Mouse (Mus musculus) liver, adult 2 months (tissue): ENCODE data around the gene Gm6880. TPM values are rescaled to one million over a fixed set of nuclear protein-coding genes. Genes with fewer than 3 reads are reported as not detected.
"Not testable (repeated sequence)": the region's sequence is repeated elsewhere in the genome, so short reads cannot be mapped to it uniquely, and the experiment has no call there.

ENCODE experiments used
- DNase-seq: peaks from one replicate; pipeline ENCODE4 v3.0.0-alpha.2; 2011; ENCODE audit warnings: low read depth, low spot score; ENCODE audit errors: extremely low read depth
- H3K27ac ChIP-seq: fragments of 200-500 bp; replicated peaks from 2 replicates; pipeline ENCODE4 v1.5.1; 2012; ENCODE audit warnings: low read depth, mild to moderate bottlenecking, control low read depth, inconsistent platforms, low read length; ENCODE audit not compliant: insufficient read depth
- H3K27me3 ChIP-seq: fragments of 200-500 bp; 2 replicates; pipeline ENCODE4 v1.6.1; 2012; ENCODE audit warnings: mild to moderate bottlenecking, moderate library complexity, low read length, inconsistent platforms; ENCODE audit not compliant: control insufficient read depth, insufficient read depth
- H3K36me3 ChIP-seq: fragments of 200-500 bp; 2 replicates; pipeline ENCODE4 v1.6.1; 2012; ENCODE audit warnings: low read length, inconsistent platforms; ENCODE audit not compliant: control insufficient read depth, insufficient read depth
- H3K4me1 ChIP-seq: fragments of 200-500 bp; 2 replicates; pipeline ENCODE4 v1.6.1; 2011; ENCODE audit warnings: low read length; ENCODE audit not compliant: control insufficient read depth, insufficient read depth
- H3K4me3 ChIP-seq: fragments of 200-500 bp; 2 replicates; pipeline ENCODE4 v1.5.1; 2011; ENCODE audit warnings: low read depth, mild to moderate bottlenecking, control low read depth, low read length, moderate library complexity; ENCODE audit not compliant: insufficient read depth
- H3K79me2 ChIP-seq: fragments of 200-500 bp; 2 replicates; pipeline ENCODE4 v1.6.1; 2012; ENCODE audit warnings: inconsistent platforms, mild to moderate bottlenecking, low read length, moderate library complexity; ENCODE audit not compliant: control insufficient read depth, insufficient read depth
- H3K9ac ChIP-seq: fragments of 200-500 bp; 2 replicates; pipeline ENCODE4 v1.6.1; 2012; ENCODE audit warnings: low read depth, mild to moderate bottlenecking, control low read depth, inconsistent platforms, low read length
- CTCF ChIP-seq: fragments of 200-500 bp; IDR thresholded peaks from 2 replicates; pipeline ENCODE4 v1.5.1; 2011; ENCODE audit warnings: low read depth, low read length, control low read depth
- POLR2A ChIP-seq: fragments of 200-500 bp; IDR thresholded peaks from 2 replicates; pipeline ENCODE4 v1.6.1; 2011; ENCODE audit warnings: low read length, control low read depth; ENCODE audit not compliant: insufficient read depth; ENCODE audit errors: extremely low read depth
- WGBS: fragments of 180-500 bp; shearing (Covaris S2); methylation state at CpG from one replicate; pipeline ENCODE4 v1.1.7; 2018; 5-methylcytosine and 5-hydroxymethylcytosine counted together
- polyA plus RNA-seq: library from polyadenylated mRNA; depleted of rRNA; stranded (reverse); fragments of >200 nt; gene quantifications from 2 replicates; pipeline ENCODE4 v1.2.3, GENCODE M21; 2012; rRNA removed
- total RNA-seq: library from RNA; depleted of rRNA; stranded (reverse); fragments of >200 nt; gene quantifications from 2 replicates; pipeline ENCODE4 v1.2.3, GENCODE M21; 2014; rRNA removed

The Gm6880 gene
- not detected in 2 replicates for total RNA-seq
- not detected in 2 replicates for polyA plus RNA-seq

DNA sequence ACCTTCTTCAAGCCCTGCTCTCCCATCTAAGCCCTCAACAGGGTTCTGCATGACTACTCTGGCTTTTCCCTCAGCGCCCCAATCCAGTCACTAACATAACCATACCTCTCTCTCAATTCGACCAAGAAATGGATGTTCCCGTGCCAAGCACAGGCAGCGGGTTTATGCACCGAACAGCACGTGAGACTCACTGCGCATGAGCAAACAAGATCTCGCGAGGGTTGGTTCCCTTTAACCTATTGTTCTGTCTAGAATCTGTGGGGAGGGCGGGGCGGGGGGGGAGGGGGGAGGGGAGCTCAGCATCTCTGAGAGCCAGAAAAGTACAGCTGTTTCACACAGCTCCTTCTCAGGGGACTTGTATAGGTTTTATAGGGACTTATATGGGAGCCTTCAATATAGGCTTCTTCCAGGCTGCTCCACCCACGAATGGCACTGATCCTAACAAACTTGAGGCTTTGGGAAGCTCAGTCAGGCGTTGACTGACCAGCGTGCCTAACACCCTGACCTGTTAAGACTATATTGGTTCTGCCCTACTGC, at the start of gene Gm6880:
TSS of gene Gm6880 (minus strand) at position 51 of the 537 bp plus-strand sequence.
- H3K36me3 ChIP-seq, DNase-seq, H3K4me1 ChIP-seq, H3K79me2 ChIP-seq, H3K27me3 ChIP-seq, H3K9ac ChIP-seq, H3K27ac ChIP-seq, H3K4me3 ChIP-seq: not testable (repeated sequence)
- WGBS, result 75% methylated on average over 11 of the region's 14 CpGs

DNA sequence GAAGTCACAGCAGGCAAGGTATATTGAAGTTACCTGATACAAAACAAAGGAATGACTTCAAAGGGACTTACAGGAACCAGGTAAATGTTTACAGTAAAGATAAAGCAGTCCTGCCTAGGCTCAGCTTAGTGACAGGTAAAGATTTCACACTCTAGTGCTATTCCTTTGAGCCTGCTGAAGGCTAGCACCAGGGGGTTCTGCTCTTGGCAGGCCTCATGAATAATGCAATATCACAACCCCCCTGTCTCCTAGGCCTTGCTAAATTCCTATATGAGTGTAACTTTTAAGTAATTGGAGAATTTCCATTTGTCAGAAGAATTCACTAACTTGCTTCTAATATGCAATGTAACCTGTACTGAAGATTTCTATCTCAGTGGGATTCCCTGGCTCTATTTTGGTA, 36.3 kb upstream of the Gm6880 start:
- H3K27ac ChIP-seq, DNase-seq, H3K27me3 ChIP-seq: not testable (repeated sequence)

DNA sequence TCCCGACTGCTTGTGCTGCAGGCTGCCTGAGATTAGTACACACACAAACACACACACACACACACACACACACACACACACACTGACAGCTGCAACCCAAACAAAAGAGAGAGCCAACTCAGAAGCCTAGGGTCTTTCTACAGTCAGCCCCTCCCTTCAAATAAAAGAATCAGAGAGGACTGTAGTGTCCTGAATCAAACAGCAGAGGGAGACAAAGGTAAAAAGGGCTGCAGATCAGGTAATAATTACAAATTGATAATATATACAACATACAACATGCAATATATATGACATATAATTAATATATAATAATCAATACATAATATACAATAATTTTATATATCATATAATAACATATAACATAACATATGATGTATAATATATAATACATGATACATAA, 15.9 kb upstream of the Gm6880 start:
- Histone ChIP-seq H3K27me3 (no peaks in the 10 kb centered on the region), H3K27ac (no peak overlapping the region), H3K4me3 (no peak overlapping the region), H3K36me3 (no peaks in the 10 kb centered on the region), H3K9ac (no peak overlapping the region), H3K79me2 (no peaks in the 10 kb centered on the region), H3K4me1 (no peaks in the 10 kb centered on the region)
- TF ChIP-seq CTCF (0 out of 2 replicates have a peak, but pooled peaks have one; percentile 2), POLR2A (no peak)
- no peak for DNase-seq
- WGBS, result 20% methylated on average over 1 of the region's 1 CpGs

More for the DNA sequence above, 36.3 kb upstream of the Gm6880 start:
- H3K36me3 ChIP-seq, H3K9ac ChIP-seq, H3K4me1 ChIP-seq, H3K4me3 ChIP-seq, H3K79me2 ChIP-seq: not testable (repeated sequence)

DNA sequence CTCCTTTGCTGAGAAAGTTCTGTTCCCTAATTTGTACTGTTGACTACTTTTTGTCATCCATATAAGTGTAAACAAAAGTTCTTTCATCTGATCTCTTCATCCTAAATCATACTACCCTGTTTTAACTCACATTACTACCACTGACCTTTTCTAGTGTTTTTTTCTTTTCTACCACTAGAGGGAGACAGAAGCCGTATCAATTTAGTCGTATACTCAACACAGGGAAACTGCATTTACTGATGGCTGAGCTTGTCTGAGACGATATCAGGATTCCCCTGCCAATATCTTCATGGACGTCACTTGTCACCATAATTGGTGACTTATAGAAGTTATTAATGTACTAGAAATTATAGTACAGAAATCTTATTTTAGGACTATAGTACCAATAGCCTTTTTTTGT, 28.4 kb downstream of the Gm6880 start:
- 11% methylated on average over 4 of the region's 4 CpGs for WGBS
- no peak overlapping the region for H3K27ac ChIP-seq
- H3K27me3 ChIP-seq, result no peaks in the 10 kb centered on the region
- no peak overlapping the region for H3K4me3 ChIP-seq
- peak; percentile 35 for DNase-seq
- H3K36me3 ChIP-seq, result peaks cover 37% of the 10 kb centered on the region
- no peak overlapping the region for H3K9ac ChIP-seq
- TF ChIP-seq CTCF (peak; percentile 28; the same call in 1 of the 2 replicates), POLR2A (no peak)
- H3K4me1 ChIP-seq, result no peaks in the 10 kb centered on the region
- no peaks in the 10 kb centered on the region for H3K79me2 ChIP-seq

DNA sequence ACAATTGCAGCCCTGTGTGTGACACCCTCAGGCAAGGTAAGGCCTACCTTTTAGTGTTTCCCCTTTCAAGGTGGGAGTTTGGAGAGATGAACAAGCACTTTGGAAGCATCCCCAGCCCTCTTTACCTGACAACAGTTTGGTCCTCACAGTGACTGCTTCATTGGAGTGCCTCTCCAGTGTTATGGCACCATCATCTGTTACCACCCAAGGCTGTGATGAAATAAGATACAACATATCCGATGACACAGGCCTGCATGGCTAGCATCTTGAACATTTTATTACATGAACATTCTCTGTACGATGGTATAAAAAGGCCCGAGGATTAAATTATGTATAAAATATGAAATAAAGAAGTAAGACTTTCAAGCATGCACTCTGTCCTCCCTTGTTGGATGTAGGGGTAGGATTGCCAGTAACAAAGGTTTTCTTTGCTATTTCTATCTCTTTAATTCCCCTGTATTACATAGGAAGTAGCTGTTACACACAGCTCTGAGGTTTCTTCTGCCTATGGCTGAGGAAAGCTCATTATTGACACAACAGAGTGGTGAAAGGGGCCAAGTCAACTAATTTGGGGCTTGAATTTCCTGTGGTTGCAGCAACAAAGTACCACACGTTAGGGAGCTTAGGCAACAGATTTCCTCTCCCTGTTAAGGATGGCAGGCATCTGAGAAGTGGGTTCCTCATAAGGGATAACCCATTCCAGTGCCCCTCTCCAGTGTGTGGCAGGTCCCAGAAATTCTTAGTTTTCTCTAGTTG, 29.9 kb downstream of the Gm6880 start:
- Histone ChIP-seq H3K27ac (no peak overlapping the region), H3K9ac (no peak overlapping the region), H3K36me3 (peaks cover 45% of the 10 kb centered on the region), H3K4me1 (no peaks in the 10 kb centered on the region), H3K27me3 (no peaks in the 10 kb centered on the region), H3K4me3 (no peak overlapping the region), H3K79me2 (no peaks in the 10 kb centered on the region)
- WGBS, result 64% methylated on average over 4 of the region's 4 CpGs
- no peak for DNase-seq
- TF ChIP-seq CTCF (no peak), POLR2A (no peak)

Other genes starting within 250 kb of the Gm6880 start
- gene Flna, start 231.6 kb downstream of the Gm6880 start, total RNA-seq, result 34.8 and 47.3 TPM in 2 replicates
- 14.9 and 24.4 TPM in 2 replicates for gene Flna, start 231.6 kb downstream of the Gm6880 start, polyA plus RNA-seq
- gene Emd, start 226.7 kb downstream of the Gm6880 start, total RNA-seq, result 10.2 and 10.3 TPM in 2 replicates
- 32.4 and 38.8 TPM in 2 replicates for gene Emd, start 226.7 kb downstream of the Gm6880 start, polyA plus RNA-seq
- 1,181 and 1,274 TPM in 2 replicates for gene Rpl10, start 210.6 kb downstream of the Gm6880 start, total RNA-seq
- gene Rpl10, start 210.6 kb downstream of the Gm6880 start, polyA plus RNA-seq, result 968 and 1,030 TPM in 2 replicates
- gene Taz, start 199.5 kb downstream of the Gm6880 start, total RNA-seq, result 29.7 and 37.2 TPM in 2 replicates
- gene Taz, start 199.5 kb downstream of the Gm6880 start, polyA plus RNA-seq, result 48.8 and 53.9 TPM in 2 replicates
- 3.5 and 6.1 TPM in 2 replicates for gene Dnase1l1, start 199.1 kb downstream of the Gm6880 start, total RNA-seq
- gene Dnase1l1, start 199.1 kb downstream of the Gm6880 start, polyA plus RNA-seq, result 4.9 and 5.5 TPM in 2 replicates
- 53.1 and 67.8 TPM in 2 replicates for gene Atp6ap1, start 184.3 kb downstream of the Gm6880 start, total RNA-seq
- gene Atp6ap1, start 184.3 kb downstream of the Gm6880 start, polyA plus RNA-seq, result 150 and 152 TPM in 2 replicates
- 54.7 and 55.5 TPM in 2 replicates for gene Gdi1, start 176.4 kb downstream of the Gm6880 start, total RNA-seq
- gene Gdi1, start 176.4 kb downstream of the Gm6880 start, polyA plus RNA-seq, result 43.6 and 72.5 TPM in 2 replicates
- gene Fam50a, start 168.4 kb downstream of the Gm6880 start, total RNA-seq, result 8.1 and 10.3 TPM in 2 replicates
- gene Fam50a, start 168.4 kb downstream of the Gm6880 start, polyA plus RNA-seq, result 6.3 and 7.3 TPM in 2 replicates
- gene Plxna3, start 152.3 kb downstream of the Gm6880 start, total RNA-seq, result 0.34 and 0.46 TPM in 2 replicates
- 0.95 and 1.8 TPM in 2 replicates for gene Plxna3, start 152.3 kb downstream of the Gm6880 start, polyA plus RNA-seq
- gene Lage3, start 127.8 kb downstream of the Gm6880 start, total RNA-seq, result 28.7 and 32.2 TPM in 2 replicates
- gene Lage3, start 127.8 kb downstream of the Gm6880 start, polyA plus RNA-seq, result 35.3 and 38.2 TPM in 2 replicates
- 14.0 and 17.0 TPM in 2 replicates for gene Ubl4a, start 108.2 kb downstream of the Gm6880 start, total RNA-seq
- gene Ubl4a, start 108.2 kb downstream of the Gm6880 start, polyA plus RNA-seq, result 29.2 and 33.6 TPM in 2 replicates
- gene Slc10a3, start 108.0 kb downstream of the Gm6880 start, total RNA-seq, result 2.8 and 3.2 TPM in 2 replicates
- 6.3 and 8.4 TPM in 2 replicates for gene Slc10a3, start 108.0 kb downstream of the Gm6880 start, polyA plus RNA-seq
- gene Fam3a, start 88.1 kb downstream of the Gm6880 start, total RNA-seq, result 5.8 and 8.1 TPM in 2 replicates
- gene Fam3a, start 88.1 kb downstream of the Gm6880 start, polyA plus RNA-seq, result 22.7 and 24.1 TPM in 2 replicates
- gene Ikbkg, start 88.1 kb downstream of the Gm6880 start, total RNA-seq, result 50.5 and 68.5 TPM in 2 replicates
- gene Ikbkg, start 88.1 kb downstream of the Gm6880 start, polyA plus RNA-seq, result 24.3 and 32.8 TPM in 2 replicates
- gene G6pdx, start 52.2 kb downstream of the Gm6880 start, total RNA-seq, result 3.2 and 4.0 TPM in 2 replicates
- 2.0 and 3.8 TPM in 2 replicates for gene G6pdx, start 52.2 kb downstream of the Gm6880 start, polyA plus RNA-seq
- gene Olfr1326-ps1, start 93.5 kb upstream of the Gm6880 start, total RNA-seq, result not detected in 2 replicates
- gene Olfr1326-ps1, start 93.5 kb upstream of the Gm6880 start, polyA plus RNA-seq, result not detected in 2 replicates
- not detected in 2 replicates for gene Olfr1325, start 111.3 kb upstream of the Gm6880 start, total RNA-seq
- not detected in 2 replicates for gene Olfr1325, start 111.3 kb upstream of the Gm6880 start, polyA plus RNA-seq
- 0.07 and 0.09 TPM in 2 replicates for gene Gm5640, start 164.2 kb upstream of the Gm6880 start, total RNA-seq
- 0.02 TPM in 1 of 2 replicates, not detected in the other for gene Gm5640, start 164.2 kb upstream of the Gm6880 start, polyA plus RNA-seq